Mouse (Mus musculus): ENCODE results near the gene Dbnl.
A peak's percentile ranks its signal among the peaks of the same experiment; 100 is the strongest.
"Not testable (repeated sequence)": the region's sequence is repeated elsewhere in the genome, so short reads cannot be mapped to it uniquely, and the experiment has no call there.

Gene Dbnl

DNA sequence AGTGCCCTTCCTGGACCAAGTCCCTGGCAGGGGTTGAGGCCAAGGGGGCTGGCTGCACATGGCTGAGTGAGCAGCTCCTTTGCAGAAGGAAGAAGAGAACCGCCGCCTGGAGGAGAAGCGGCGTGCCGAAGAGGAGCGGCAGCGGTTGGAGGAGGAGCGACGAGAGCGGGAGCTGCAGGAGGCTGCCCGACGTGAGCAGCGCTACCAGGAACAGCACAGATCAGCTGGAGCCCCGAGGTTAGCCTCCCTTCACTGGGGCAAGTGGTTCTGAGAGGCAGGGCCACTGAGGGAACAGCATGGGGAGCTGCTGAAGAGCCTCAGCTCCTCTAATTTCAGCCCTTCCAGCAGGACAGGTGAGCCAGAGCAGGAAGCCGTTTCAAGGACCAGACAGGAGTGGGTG is 8.7 kb downstream of the Dbnl start:
- no peak for DNase-seq

DNA sequence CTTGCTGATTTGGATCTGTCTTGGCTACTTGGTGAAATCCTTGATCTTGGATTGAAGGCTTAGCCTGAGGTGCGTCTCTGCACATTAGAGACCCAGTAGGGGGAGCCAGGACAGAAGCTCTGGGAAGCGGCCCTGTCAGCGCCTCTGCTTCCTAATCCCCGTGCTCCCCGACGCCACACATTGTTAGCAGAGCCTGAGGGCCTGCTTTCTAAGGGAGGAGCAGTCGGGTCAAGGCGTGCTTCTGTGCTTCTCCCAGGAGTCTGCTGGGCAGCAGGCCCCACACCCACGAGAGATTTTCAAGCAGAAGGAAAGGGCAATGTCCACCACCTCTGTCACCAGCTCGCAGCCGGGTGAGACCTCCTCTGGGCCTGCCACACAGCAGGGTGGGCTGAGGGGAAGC is 9.1 kb downstream of the Dbnl start:
- DNase-seq, result no peak

DNA sequence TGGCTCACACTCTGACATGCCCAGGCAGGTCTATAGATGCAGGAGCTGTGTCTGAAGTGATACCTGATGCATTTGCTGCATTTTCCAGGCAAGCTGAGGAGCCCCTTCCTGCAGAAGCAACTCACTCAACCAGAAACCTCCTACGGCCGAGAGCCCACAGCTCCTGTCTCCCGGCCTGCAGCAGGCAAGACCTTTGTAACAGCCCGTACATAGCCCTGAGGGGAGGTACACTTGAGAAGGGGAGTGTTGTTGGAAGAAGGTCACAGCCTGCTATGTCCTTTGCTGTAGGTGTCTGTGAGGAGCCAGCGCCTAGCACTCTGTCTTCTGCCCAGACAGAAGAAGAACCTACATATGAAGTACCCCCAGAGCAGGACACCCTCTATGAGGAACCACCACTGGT is 9.6 kb downstream of the Dbnl start:
- DNase-seq, result no peak

DNA sequence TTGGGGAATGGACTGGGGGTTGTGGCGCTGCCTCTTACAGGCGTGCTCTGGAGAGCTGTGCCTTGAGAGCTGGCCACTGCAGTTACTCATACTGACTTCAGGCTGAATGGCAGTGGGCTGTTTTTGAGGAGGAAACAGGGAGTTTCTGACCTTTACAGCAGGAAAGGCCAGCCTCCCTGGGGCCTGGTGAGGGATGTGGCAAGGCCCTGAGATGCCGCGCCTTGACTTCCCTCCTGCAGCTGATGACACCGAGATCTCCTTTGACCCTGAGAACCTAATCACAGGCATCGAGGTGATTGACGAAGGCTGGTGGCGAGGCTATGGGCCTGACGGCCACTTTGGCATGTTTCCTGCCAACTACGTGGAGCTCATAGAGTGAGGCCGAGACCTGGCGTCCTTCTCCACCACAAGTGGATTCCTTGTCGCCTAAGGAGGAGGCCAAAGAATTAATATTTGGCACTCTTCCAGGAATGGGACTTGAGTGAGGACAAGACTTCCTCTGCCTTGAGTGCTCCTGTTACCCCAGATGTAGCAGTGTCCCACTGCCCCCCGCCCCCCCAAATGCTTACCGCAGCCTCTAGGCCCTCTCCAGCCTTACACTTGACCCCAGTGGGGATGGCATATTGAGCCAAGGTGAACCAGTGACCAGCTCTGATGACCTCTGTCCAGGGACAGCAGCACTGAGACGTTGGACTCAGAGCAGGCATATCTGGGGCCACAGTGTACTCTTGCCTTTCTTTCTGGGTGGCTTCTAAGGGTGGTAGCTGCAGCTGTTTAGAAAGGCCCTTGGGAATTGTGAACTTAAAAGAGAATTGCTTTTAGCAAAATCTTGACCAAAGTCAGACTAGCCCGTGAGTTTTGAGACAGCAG is 11.6 kb downstream of the Dbnl start:
- no peak for DNase-seq

DNA sequence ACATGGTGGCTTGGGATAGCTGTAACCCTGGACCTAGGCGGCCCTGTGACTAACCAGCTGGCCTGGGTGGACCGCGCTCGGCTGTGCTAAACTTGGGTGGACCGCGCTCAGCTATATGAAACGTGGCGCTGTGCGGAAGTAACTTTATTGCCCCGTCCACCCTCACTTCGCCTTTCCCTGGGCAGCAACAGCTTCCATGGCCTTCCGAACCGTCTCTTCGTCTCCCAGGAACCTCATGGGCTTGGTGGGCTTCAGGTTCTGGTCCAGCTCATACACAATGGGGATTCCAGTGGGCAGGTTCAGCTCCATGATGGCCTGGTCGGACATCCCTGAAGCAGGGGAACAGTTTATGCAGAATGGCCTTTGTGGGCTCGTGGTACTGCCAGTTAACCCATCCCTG is 13.2 kb downstream of the Dbnl start:
- DNase-seq, result no peak

DNA sequence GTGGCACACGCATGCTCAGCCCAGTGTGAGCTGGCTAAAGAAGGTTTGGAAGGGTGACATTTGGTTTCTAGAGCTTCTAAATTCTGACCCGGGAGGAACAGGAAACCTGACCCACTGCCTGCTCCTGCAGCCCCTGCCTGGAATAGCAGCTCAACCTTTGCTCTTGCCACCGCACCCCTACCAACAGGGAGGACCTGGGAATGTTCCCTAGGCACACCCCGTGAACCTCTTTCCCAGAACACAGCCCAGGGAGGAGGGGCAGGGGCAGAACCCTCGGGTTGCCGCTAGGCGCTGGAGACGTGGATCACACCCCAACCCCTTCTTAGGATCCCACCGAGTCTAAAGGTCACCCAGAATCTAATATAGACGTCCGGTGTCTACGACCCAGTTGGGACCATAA is 13.7 kb downstream of the Dbnl start:
- DNase-seq, result no peak

DNA sequence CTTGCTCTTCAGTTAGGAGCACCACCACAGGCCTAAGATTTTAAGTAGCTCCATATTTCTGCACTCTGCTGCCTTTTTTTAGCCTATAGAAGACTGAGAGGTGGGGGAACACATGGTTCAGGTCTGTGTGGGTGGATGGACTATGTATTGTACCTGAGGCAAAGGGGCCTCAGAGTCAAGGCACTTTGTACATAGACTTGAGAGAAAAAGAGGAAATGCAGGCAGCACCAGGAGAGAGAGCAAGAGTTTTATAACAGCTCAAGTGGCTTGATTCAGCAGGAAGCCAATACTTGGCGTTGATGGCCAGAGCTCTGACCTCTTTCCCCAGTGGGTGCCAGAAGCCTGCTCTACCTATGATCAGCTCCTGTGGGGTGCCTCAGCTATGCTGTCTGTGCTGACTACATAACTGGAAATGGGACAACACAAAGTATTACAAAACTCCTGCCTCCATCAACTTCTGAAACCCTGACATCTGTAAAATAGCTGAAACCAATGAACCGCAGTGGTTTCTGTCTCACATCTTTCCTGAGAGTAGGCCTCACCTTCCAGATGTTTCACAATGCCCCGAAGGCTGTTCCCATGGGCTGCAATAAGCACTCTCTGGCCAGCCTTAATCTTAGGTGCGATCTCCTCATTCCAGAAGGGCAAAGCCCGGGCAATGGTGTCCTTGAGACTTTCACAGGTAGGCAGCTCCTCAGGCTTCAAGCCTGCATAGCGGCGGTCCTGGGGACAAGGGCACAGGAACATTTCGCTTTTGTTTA is 14.3 kb downstream of the Dbnl start:
- no peak for DNase-seq

DNA sequence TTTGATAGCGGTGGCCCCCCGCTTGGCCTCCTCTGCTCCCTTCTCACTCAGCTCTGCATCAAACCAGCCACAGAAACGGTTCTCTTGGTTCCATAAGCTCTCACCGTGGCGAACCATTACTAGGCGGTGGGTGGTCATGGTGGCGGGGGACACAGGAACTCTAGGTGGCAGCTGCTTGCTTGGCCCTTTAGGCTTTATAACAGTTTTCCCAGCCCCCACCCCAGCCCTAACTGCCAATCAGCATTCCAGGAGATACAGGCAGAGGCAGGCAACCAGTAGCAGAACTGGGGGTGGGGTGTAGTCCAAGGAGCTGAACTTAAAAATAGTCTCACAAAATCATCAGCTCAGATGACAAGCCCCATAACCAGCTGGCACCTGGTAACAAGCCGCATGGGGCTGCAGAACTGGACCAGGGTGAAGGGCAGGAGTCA is 15.3 kb downstream of the Dbnl start, which contains the start of gene Pgam2:
Gene Pgam2, minus strand, starts transcription at position 183 of the 431 bp plus-strand sequence.
- peak; percentile 40 for DNase-seq

DNA sequence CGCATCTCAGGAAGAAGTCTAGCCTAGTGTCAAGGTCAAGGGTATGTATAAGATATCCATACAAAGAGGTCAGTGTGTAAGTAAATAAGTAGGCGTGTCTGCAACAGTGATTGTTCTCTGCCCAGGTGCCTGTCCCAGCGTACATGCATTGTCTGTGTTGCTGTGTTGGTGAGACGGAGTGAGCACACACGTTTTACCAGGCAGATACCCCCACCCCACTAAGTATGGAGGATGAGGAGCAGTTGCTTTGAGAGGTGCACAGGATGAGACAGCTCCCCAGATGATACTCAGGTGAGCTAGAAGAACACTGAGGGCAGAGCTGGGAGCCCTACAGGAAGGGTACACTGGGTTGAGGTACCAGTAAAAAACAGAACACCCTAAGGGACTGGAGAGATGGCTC is 15.9 kb downstream of the Dbnl start:
- DNase-seq, result no peak

DNA sequence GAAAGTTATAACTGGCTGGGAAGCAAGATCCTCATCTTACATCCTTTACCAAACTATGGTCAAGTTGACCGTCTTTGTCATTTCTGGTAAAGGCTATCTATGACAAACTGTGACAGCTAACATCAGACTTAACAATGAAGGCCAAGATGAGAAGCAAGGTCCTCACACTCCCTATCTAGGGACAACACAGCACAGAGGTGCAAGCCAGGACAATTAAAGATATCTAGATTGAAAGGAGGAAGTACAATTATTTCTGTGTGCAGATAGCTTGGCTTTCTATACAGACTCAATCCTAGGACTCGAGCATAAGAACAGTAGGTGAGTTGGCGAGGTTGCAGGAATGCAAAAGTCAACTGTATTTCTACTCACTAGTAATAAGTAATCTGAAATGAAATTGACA is 17.4 kb downstream of the Dbnl start:
- DNase-seq, result no peak

DNA sequence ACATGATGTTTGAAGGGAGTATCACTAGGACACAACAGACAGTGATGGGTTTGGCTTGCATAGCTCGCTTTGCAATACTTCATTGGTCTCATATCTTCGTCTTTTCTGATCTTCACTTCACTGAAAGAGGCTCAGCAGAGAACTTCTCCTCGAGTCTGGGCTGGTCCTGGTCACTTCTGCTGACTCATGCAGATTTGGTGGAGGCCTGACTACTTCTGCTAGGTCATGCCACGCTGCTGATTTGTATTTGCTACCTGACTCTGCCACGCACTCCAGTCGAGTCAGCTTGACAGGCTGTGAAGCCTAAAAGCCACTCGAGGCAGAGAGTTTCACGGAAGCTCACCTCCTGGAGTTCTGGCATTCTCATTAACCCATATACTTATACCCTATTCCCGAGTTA is 19.7 kb downstream of the Dbnl start:
- no peak for DNase-seq

DNA sequence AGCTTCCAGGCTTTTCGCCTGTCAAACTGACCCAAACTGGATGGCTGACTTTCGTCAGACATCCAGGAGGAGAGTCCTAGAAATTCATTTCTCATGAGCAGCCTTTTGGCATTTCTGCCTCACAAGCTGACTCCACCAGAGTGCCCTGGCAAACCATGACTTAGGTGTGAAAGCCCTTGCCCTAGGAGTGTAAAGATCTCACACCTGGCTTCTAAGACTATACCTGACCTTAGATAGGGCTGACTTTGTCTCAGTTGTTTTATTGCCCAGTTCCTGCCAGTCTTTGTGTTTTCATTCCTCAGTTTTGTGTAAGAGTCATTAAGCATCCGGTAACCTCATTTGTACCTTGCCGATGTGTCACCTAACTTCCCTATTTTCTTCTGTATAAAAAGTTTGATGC is 21.2 kb downstream of the Dbnl start:
- not testable (repeated sequence) for DNase-seq

DNA sequence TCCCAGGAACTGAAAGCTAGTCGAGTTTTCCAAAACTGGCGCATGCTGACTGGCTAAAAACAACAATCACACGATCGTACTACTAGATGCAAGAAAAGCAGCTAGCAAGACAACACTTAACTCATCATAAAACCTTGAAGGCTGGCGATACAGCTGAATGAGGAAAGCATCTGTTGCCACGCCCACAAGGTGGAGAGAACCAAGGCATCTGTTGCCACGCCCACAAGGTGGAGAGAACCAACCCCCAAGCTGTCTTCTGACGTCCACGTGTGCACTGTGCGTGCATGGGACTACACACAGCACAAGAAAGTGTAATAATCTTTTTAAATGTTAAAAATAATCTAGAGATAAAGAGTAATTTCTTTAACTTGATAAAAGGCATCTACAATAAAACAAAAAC is 25.1 kb downstream of the Dbnl start:
- DNase-seq, result no peak

DNA sequence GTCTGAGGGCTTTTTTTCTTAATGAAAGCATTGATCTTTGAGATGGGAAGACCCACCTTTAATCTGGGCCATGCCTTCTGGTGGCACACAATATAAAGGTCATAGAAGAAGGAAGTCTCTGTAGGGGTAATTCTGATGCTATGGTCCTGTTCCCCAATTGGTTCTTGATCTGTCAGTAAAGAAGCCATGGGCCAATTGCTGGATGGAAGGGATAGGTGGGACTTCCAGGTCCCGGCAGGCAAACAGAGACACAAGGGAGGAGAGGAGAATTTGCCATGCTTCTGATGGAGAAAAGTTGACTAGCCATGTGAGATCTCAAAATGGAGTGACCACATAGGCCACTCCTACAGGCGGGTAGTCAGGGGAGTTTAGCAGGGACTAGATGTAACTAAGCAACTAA is 30.9 kb downstream of the Dbnl start:
- no peak for DNase-seq

DNA sequence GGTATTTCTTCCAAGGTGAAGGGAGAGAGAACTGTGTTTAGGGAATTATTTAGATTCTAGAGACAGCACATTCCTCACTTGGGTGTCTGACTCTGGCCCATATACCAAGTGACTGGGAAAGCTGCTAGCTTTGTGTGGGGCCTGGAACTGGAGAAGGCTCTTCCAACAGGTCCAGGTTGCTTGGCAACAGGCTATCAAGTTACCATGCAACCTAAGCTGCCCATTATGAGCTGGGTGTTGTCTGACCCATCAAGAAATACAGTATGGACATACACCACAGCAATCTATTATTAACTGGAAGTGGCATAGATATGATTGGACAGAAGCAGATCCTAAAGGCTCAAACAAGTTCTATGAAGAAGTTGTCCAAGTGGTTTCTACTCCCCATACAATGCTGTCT is 37.1 kb downstream of the Dbnl start:
- DNase-seq, result no peak

DNA sequence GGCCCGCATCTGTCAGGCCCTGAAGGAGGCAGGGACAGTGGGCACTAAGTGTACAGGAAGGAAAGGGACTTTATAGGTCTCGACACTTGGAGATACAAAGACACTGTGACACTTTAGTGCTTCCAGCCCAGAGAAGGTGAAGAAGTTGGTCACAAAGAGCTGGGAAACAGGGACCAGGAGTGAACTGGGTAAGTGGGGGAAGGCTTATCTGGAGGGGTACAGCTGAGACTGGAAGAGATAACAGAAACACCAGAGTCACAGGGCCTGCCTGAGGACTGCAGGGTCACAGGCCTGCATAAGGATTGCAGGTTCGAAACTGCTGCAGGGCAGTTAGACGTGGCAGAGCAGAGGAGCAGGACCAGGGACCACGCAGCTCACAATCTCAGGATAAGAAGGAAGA is 39.6 kb downstream of the Dbnl start:
- no peak for DNase-seq

DNA sequence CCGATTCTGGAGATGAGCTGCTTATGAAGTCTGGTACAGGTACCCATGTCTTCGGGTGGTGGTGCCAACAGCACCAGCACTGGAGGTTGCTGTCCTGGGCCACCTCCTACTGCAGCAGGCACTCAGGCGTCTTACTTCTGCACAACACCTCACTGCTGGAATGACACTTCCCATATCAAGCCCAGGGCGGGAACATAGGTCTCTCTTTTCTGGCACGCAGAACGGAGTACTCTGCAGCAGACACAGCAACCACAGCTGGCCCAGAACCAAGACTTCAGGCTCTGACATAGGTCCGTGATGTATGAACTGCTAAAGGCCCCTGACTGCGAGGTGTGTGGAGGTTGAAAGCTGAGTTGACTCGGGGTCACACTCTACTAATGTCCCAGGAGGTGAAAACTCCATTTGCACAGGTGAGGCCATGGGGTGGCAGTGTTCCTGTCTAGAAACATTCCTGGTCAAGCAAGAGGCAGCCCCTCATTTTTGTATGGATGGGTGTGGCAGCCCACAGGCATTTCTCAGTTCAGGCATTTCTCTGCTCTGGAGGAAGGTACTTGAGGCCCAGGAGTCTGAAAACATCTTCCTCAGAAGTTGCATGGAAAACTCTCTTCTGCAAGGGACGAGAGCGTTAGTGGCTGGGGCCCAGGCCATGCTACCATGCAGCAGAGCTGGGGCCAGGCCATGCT is 40.4 kb downstream of the Dbnl start:
- DNase-seq, result no peak

DNA sequence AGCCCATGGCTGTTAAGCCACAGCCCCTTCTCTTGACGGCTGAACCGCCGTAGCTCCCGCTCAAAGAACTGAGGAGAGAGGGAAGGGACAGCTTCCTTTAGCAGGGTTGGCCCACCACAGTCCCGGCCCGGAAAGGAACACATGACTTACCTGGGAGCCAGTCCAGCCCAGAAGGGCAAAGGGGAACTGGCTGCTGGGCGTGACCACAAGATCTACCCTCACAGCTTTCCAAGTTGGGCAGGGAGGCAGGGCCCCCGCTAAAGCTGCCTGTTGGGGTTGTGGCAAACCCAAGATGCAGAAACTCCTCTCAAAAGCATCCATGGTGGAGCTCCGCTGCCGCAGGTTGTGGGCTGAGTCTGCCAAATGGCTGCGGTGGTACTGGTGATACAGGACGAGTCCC is 41.0 kb downstream of the Dbnl start:
- DNase-seq, result no peak

DNA sequence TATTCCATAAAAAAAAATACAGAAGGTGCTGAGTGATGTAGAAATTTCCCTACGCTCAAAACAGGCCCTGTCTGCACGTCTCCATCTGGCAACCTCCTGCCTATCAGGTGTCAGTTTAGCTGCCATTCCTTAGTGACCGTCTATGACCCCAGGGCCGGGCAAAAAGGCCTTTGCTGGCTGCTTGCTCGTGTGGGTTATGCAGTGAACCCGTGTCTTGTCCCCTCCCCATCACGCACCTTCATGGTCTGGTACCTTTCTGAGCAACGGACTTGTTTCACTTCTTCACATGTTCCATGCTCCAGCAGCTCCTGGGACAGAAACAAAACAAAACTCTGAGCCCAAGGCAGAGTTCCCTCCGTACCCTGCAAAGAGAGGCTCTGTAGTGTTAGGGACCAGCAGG is 46.2 kb downstream of the Dbnl start:
- DNase-seq, result no peak

DNA sequence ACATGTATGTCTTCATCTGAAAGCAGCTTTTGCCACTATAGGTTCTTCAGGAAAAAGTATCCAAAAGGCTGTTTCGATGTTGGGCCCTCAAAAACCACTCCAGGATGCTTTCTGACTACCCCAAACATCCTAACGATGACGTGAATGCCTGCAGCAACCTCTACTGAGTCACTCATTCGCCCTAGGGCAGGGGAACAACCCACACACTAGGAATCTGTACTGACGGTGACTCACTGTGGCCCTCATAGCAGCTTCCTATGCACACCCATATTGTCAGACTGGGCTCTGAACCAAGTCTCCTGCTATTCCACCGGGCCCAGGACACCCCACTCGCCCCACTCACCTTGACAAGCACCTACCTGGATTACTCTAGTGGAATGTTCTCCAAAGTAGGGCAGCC is 46.8 kb downstream of the Dbnl start:
- no peak for DNase-seq

DNA sequence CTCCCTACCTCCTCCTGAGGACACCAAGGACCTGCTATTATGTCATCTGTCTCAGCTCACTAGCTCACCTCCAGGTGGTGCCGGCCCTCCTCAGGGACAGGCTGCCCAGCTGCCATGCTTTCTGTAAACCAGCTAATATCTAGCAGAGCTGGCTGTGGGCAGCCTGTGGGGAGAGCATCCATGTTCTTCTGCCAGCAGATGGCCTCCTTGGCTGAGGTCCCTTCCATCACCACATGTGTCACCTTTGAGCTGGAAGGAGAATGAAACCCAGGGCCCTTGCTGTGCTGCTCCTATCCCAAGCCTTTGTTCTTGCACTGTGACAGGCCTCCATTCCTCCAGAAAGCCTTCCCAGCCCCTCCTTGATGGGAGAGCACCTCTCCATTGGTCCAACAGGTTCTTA is 47.8 kb downstream of the Dbnl start:
- DNase-seq, result peak; percentile 13

DNA sequence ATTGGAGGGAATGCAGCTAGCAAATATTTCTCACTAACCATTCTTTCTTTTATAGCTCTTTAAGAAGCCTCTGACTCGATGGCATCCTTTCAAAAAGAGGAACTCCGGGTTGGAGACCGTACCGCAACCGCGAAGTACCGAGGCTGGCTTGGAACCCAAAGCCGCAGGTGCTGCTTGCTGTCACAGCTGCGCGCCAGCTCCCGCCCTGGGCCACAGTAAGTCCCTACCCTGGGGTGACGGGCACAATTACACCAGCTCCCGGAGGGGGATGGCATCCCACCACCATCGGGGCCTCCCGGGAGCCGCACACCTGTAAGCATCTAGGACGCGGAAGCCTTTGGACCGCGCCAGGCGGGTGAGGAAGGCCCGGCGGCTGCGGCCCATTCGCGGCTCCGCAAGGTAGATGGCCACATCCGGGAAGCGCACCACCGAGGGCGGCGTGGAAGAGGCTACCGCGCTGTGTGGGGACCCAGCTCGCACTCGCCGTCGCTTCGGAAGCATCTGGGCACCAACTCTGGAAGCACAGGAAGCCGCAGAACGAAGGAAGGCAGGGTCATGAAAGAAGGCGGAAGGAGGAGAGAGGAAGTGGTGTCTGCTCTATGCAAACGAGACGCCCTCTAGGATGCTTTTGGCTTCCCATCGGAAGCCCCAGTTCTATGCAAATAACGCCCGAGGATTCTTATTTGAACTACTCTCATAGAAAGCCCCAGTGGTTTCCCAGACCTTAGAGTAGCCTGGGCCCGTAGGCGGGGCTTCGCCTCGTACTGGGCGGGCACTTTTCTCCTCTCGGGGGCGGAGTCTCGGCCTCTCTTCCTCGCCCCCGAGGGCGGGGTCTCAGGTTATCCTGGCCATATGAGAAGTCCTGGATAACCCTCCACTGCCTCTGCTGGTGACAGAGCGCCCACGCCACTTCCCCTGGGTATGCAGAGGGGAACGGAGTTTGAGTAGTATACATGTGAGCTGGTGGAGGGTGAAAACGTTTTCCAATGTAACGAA is 49.3 kb downstream of the Dbnl start, which contains the start of gene Polm:
Gene Polm, minus strand, starts transcription at position 766 of the 996 bp plus-strand sequence.
- DNase-seq, result peak; percentile 99
